Mouse (Mus musculus) kidney, embryonic 16.5 days (tissue): Measurements from ENCODE around the gene Herc2. TPM values are rescaled to one million over a fixed set of nuclear protein-coding genes. Genes with fewer than 3 reads are reported as not detected.

Source experiments
- ATAC-seq: fragments of 200-750 bp; cut with Nextera tagmentation; 2 replicates; pipeline ENCODE4 v1.8.0; 2017; ENCODE audit warnings: moderate TSS enrichment; ENCODE audit not compliant: low FRiP score, low TSS enrichment
- H3K27ac ChIP-seq: fragments of 300-500 bp; sonication (generic); 2 replicates; pipeline ENCODE4 v1.5.1; 2014; ENCODE audit warnings: low read length
- H3K27me3 ChIP-seq: fragments of 300-500 bp; sonication (generic); 2 replicates; pipeline ENCODE4 v1.6.1; 2014; ENCODE audit warnings: low read length, control low read depth, mixed read lengths; ENCODE audit not compliant: insufficient read depth
- H3K36me3 ChIP-seq: fragments of 300-500 bp; sonication (generic); 2 replicates; pipeline ENCODE4 v1.6.1; 2014; ENCODE audit warnings: low read length, control low read depth, mixed read lengths; ENCODE audit not compliant: insufficient read depth
- H3K4me1 ChIP-seq: fragments of 300-500 bp; sonication (generic); 2 replicates; pipeline ENCODE4 v1.6.1; 2014; ENCODE audit warnings: low read length, control low read depth, mixed read lengths; ENCODE audit not compliant: insufficient read depth
- H3K4me2 ChIP-seq: fragments of 300-500 bp; sonication (generic); replicated peaks from 2 replicates; pipeline ENCODE4 v1.6.1; 2014; ENCODE audit warnings: low read depth, low read length
- H3K4me3 ChIP-seq: fragments of 300-500 bp; sonication (generic); 2 replicates; pipeline ENCODE4 v1.5.1; 2014; ENCODE audit warnings: mild to moderate bottlenecking, low read length
- H3K9ac ChIP-seq: fragments of 300-500 bp; sonication (generic); replicated peaks from 2 replicates; pipeline ENCODE4 v1.6.1; 2014; ENCODE audit warnings: low read length
- H3K9me3 ChIP-seq: fragments of 300-500 bp; sonication (generic); 2 replicates; pipeline ENCODE4 v1.6.1; 2016; ENCODE audit warnings: low read length, control low read depth
- WGBS: fragments of 180-500 bp; shearing (Covaris S2); extraction: QIAGEN DNeasy Blood & Tissue Kit; methylation state at CpG from one replicate; pipeline ENCODE4 v1.1.7; 2014; 5-methylcytosine and 5-hydroxymethylcytosine counted together
- polyA plus RNA-seq: library from polyadenylated mRNA; unstranded; fragments of >200 nt; fragmentation: Nextera tagmentation; extraction: Ambion mirVana; gene quantifications from 2 replicates; pipeline ENCODE4 v1.2.1, GENCODE M21; 2015

The Herc2 gene
- polyA plus RNA-seq, 1 experiment from 2014 or later = 19.2 TPM

- Histone ChIP-seq H3K27ac (no peak overlapping the region), H3K4me3 (no peak overlapping the region), H3K4me1 (no peaks in the 10 kb centered on the region), H3K9ac (no peak overlapping the region), H3K27me3 (no peaks in the 10 kb centered on the region), H3K4me2 (no peak overlapping the region), H3K9me3 (no peaks in the 10 kb centered on the region), H3K36me3 (peaks cover 52% of the 10 kb centered on the region)
- ATAC-seq = no peak
- WGBS = 89% methylated on average over 6 of the region's 6 CpGs
Observed at GRCm38 (mm10) chr7:56220811-56221210, 170.8 kb downstream of the Herc2 start.

DNA sequence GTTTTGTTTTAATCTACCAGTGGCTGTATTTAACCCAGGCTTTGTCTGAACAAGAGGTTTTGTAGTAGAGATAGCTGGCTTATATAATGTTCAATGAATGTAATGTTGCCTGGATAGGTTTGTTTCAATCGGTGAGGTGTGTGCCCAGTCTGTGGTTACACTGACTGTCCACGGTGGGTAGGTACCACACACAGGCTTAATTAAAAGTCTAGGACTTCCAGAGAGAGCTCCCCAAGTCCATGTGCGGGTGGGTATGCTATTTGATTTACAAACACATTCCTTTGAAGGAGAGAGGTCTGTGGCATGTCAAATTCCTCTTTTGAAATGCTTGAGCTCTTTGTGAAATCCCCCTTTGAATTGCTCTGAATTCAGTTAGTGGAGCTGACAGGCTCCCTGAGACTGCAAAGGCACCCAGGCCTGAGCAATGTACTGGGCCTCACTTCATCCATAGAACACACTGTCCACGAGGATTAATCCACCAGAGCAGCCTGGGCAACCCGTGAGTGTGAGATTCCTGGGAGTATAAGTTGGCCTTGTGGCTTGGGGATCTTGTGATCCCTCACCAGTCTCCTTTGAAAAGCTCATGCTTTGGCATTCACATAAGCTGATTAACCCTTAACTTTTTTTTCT, 185.9 kb downstream of the Herc2 start:
- H3K27me3 ChIP-seq = no peaks in the 10 kb centered on the region
- no peak overlapping the region for H3K27ac ChIP-seq
- no peak overlapping the region for H3K4me3 ChIP-seq
- H3K4me1 ChIP-seq = no peaks in the 10 kb centered on the region
- WGBS = 60% methylated on average over 5 of the region's 5 CpGs
- H3K36me3 ChIP-seq = peaks cover 17% of the 10 kb centered on the region
- no peak for ATAC-seq
- no peaks in the 10 kb centered on the region for H3K9me3 ChIP-seq
- no peak overlapping the region for H3K9ac ChIP-seq
- H3K4me2 ChIP-seq = no peak overlapping the region

- no peak for ATAC-seq
- Histone ChIP-seq H3K27me3 (no peaks in the 10 kb centered on the region), H3K9me3 (no peaks in the 10 kb centered on the region), H3K4me3 (no peak overlapping the region), H3K36me3 (peaks cover 13% of the 10 kb centered on the region), H3K4me1 (no peaks in the 10 kb centered on the region), H3K4me2 (no peak overlapping the region), H3K9ac (no peak overlapping the region), H3K27ac (no peak overlapping the region)
- 78% methylated on average over 3 of the region's 3 CpGs for WGBS
Observed at GRCm38 (mm10) chr7:56236617-56237016, 186.6 kb downstream of the Herc2 start.

DNA sequence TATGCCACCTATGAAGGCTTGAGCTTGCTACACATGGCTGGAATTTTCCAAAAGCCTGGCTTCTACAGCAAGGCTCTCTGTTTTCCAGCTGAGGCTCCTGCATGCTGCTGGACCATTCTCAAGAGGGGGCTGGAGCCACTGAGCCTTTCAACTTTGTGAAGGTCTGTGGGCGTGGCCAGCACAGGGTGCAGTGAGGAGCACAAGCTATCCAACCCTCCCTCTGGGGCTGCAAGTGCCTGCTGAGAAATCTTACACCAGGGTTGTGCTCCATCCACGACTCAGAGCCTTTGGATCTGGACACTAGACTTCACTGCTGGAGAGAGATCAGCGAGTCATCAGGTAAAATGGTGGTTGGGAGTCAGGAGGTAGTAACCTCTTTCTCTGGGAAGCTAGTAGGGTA, 189.5 kb downstream of the Herc2 start, which contains the start of gene Oca2:
Oca2 (plus strand) TSS at position 218 of the 400 bp plus-strand sequence.
- no peaks in the 10 kb centered on the region for H3K27me3 ChIP-seq
- no peak for ATAC-seq
- WGBS = 27% methylated on average over 3 of the region's 3 CpGs

DNA sequence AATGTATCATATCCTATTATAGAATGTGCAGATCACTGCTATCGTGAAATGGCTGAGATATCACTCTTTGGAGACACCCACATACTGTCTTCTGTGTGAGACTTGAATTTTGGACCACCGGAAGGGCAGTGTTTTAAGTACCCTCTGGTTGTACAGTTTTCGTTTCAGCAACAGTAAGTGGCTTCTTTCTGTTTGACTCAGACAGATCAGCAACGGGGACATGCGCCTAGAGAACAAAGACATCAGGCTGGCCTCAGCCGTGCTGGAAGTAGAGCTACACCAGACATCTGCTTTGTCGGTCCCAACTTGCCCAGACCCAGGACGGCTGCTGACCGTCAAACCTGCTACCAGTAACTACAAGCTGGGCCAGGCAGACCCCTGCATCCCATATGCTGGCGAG, 204.6 kb downstream of the Herc2 start:
- Histone ChIP-seq H3K4me3 (no peak overlapping the region), H3K4me1 (no peaks in the 10 kb centered on the region), H3K4me2 (no peak overlapping the region), H3K9ac (no peak overlapping the region), H3K27ac (no peak overlapping the region), H3K27me3 (no peaks in the 10 kb centered on the region), H3K9me3 (no peaks in the 10 kb centered on the region), H3K36me3 (no peaks in the 10 kb centered on the region)
- no peak for ATAC-seq
- 82% methylated on average over 10 of the region's 10 CpGs for whole genome bisulfite sequencing

More for the DNA sequence above, 189.5 kb downstream of the Herc2 start, which contains the start of gene Oca2:
- Histone ChIP-seq H3K27ac (no peak within 1 kb of the TSS), H3K9me3 (no peaks in the 10 kb centered on the region), H3K9ac (no peak within 1 kb of the TSS), H3K36me3 (no peaks in the 10 kb centered on the region), H3K4me3 (no peak within 1 kb of the TSS), H3K4me2 (no peak within 1 kb of the TSS), H3K4me1 (no peaks in the 10 kb centered on the region)

DNA sequence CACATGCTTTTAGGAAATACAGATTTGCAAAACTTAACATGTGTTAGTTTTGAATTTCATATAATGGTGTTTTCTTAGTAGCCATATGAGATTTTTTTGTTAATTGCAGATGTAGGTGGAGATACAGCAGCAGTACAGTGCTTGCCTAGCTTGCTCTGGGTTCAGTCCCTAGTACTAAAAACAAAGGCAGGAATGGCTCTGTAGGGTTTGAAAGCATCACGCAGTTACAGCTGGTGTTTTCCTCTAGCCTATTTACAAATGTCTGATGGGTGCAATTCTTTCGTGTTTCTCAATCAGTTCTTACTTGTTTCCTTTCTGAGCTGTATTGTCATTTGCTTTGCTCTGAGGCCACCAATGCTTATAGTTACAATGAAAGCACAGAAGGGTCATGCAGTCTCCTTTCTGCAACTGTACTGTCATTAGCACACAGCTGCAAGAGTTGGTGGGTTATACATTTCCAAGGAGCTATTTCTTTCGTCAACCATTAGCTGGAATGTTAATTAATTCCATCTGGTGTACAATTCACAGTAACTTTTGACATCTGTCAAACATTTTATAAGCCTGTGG, 208.0 kb downstream of the Herc2 start:
- Histone ChIP-seq H3K27ac (no peak overlapping the region), H3K9ac (no peak overlapping the region), H3K27me3 (no peaks in the 10 kb centered on the region), H3K4me3 (no peak overlapping the region), H3K36me3 (no peaks in the 10 kb centered on the region), H3K4me1 (no peaks in the 10 kb centered on the region), H3K9me3 (no peaks in the 10 kb centered on the region), H3K4me2 (no peak overlapping the region)
- WGBS = 69% methylated on average over 3 of the region's 3 CpGs
- ATAC-seq = no peak

GRCm38 (mm10) chr7:56277506-56277905, 227.5 kb downstream of the Herc2 start:
- Histone ChIP-seq H3K27ac (no peak overlapping the region), H3K36me3 (no peaks in the 10 kb centered on the region), H3K27me3 (no peaks in the 10 kb centered on the region), H3K9ac (no peak overlapping the region), H3K9me3 (no peaks in the 10 kb centered on the region), H3K4me2 (no peak overlapping the region), H3K4me3 (no peak overlapping the region), H3K4me1 (no peaks in the 10 kb centered on the region)
- no peak for ATAC-seq
- 87% methylated on average over 2 of the region's 2 CpGs for WGBS

Other genes with a start within 250 kb of the Herc2 start
- gene Cyfip1, start 208.5 kb upstream of the Herc2 start, polyA plus RNA-seq = 113 and 114 TPM in 2 replicates
- gene Nipa2, start 87.7 kb upstream of the Herc2 start, polyA plus RNA-seq = 40.6 and 42.8 TPM in 2 replicates
- 4.4 and 5.9 TPM in 2 replicates for gene Nipa1, start 30.2 kb upstream of the Herc2 start, polyA plus RNA-seq
- 0.12 and 0.13 TPM in 2 replicates for gene Oca2, start 189.6 kb downstream of the Herc2 start, polyA plus RNA-seq